Mouse (Mus musculus): ENCODE measurements around the gene Syne2. TPM values are rescaled to one million over a fixed set of nuclear protein-coding genes. Genes with fewer than 3 reads are reported as not detected.

The Syne2 gene
- polyA plus RNA-seq, 1 experiment = 0.78 TPM

DNA sequence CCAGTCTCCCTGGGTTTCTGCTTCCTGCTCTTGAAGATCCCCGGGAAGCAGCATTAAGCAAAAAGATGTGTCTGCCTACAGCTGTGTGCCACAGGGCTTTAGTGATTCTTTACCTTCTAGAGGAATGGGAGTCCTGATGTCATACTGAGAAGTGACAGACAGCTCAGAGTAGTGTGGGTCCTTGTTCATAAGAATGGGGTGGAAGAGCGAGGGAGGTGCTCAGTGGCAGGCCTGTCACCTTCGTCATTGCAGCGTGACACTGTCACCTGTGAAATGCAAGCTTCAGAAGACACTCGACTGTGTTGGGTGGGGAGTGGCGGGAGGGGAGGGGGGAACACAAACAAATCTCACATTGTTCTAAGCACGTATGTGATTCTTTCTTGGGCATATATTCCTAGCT is 23.2 kb downstream of the Syne2 start:
- no peak for TF ChIP-seq FLI1 (IDR thresholded peaks at IDR 0.05; ENCODE audit: low read length)
- TF ChIP-seq GATA1 (IDR thresholded peaks at IDR 0.05; ENCODE audit: borderline replicate concordance, low read length) = no peak
- Histone ChIP-seq H3K4me3 (replicated peaks) (no peak overlapping the region), H3K36me3 (replicated peaks; ENCODE audit: low read length) (no peaks in the 10 kb centered on the region), H3K9me3 (no peaks in the 10 kb centered on the region), H3K4me1 (peaks cover 8% of the 10 kb centered on the region; the same call in 1 of the 2 replicates), H3K27me3 (replicated peaks) (peaks cover 50% of the 10 kb centered on the region)

DNA sequence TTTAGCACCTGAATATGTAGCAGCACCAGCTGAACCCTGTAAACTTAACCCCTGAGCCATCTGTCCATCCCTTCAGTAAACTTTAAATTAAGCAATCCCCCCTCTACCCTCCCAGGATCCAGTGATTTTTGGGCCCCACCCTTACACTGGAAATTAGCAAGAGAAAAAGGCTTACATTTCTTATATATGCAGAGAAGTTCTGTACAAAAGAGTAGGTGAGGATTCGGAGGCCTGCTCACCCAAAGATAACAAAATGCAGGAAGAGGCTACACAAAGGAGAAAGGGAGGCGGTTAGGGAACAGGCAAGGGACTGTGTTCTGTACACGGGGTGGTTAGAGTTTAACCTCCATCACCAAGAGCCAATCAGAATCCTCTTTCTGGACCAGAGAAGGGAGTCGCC is 26.4 kb downstream of the Syne2 start:
- TF ChIP-seq FLI1 (IDR thresholded peaks at IDR 0.05; ENCODE audit: low read length) (no peak), GATA1 (IDR thresholded peaks at IDR 0.05; ENCODE audit: borderline replicate concordance, low read length) (no peak)
- no peaks in the 10 kb centered on the region for H3K4me1 ChIP-seq
- peaks cover 45% of the 10 kb centered on the region for H3K27me3 ChIP-seq (replicated peaks)

DNA sequence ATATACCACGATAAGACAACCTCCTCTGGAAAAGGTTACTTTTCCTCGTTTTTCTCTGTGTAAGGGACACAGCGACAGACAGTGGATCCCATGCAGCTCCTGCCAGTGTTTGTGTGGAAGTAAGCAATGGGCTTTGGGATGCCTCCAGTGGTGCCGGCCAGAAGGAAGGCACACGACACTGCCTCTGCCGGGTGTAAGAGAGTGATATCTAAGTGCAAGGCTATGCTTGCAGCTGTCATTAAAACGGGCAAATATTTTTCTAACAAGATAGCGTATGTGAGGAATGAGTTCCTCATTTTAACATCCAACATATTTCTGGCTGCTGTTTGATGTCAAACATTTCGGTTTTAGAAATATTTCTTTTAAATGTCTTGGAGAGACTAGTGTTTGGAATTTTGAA is 27.1 kb downstream of the Syne2 start:
- peaks cover under 1% of the 10 kb centered on the region; the same call in 1 of the 2 replicates for H3K4me1 ChIP-seq
- H3K9me3 ChIP-seq = no peaks in the 10 kb centered on the region

More for the DNA sequence above, 26.4 kb downstream of the Syne2 start:
- Histone ChIP-seq H3K9me3 (no peaks in the 10 kb centered on the region), H3K4me3 (replicated peaks) (no peak overlapping the region), H3K36me3 (replicated peaks; ENCODE audit: low read length) (no peaks in the 10 kb centered on the region)

DNA sequence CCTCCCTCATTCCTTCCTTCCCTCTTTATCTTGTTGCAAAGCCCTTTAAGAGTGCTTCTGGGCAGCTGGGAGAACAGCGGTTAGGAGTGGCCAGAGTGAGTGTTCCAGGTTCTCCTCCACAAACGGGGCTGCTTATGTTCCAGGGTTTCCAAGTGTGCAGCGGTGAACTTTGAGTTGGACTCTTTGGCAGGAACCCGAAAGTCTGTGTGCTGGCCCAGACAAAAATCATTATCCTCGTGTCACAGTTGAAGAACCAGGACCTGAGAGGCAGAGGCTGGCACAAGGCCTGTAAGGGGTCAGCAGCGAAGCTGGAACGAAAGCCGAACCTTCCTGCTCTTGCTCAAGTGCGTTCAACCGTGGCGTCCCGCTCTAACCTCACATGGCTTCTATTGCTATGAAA is 28.6 kb downstream of the Syne2 start:
- no peak overlapping the region for H3K4me3 ChIP-seq (replicated peaks)
- no peak for TF ChIP-seq FLI1 (IDR thresholded peaks at IDR 0.05; ENCODE audit: low read length)
- no peak for TF ChIP-seq GATA1 (IDR thresholded peaks at IDR 0.05; ENCODE audit: borderline replicate concordance, low read length)
- H3K4me1 ChIP-seq = peaks cover 3% of the 10 kb centered on the region; the same call in 1 of the 2 replicates
- no peaks in the 10 kb centered on the region for H3K9me3 ChIP-seq
- no peaks in the 10 kb centered on the region for H3K36me3 ChIP-seq (replicated peaks; ENCODE audit: low read length)
- peaks cover 30% of the 10 kb centered on the region for H3K27me3 ChIP-seq (replicated peaks)

More for the DNA sequence above, 27.1 kb downstream of the Syne2 start:
- TF ChIP-seq FLI1 (IDR thresholded peaks at IDR 0.05; ENCODE audit: low read length) (no peak), GATA1 (IDR thresholded peaks at IDR 0.05; ENCODE audit: borderline replicate concordance, low read length) (no peak)
- Histone ChIP-seq H3K27me3 (replicated peaks) (peaks cover 40% of the 10 kb centered on the region), H3K4me3 (replicated peaks) (no peak overlapping the region), H3K36me3 (replicated peaks; ENCODE audit: low read length) (no peaks in the 10 kb centered on the region)

GRCm38 (mm10) chr12:75850205-75850604 is 32.3 kb downstream of the Syne2 start:
- Histone ChIP-seq H3K27me3 (replicated peaks) (peaks cover 32% of the 10 kb centered on the region), H3K36me3 (replicated peaks; ENCODE audit: low read length) (no peaks in the 10 kb centered on the region), H3K9me3 (no peaks in the 10 kb centered on the region), H3K4me3 (replicated peaks) (no peak overlapping the region), H3K4me1 (peaks cover 14% of the 10 kb centered on the region)
- TF ChIP-seq GATA1 (IDR thresholded peaks at IDR 0.05; ENCODE audit: borderline replicate concordance, low read length) = no peak
- no peak for TF ChIP-seq FLI1 (IDR thresholded peaks at IDR 0.05; ENCODE audit: low read length)

GRCm38 (mm10) chr12:75851481-75851880 is 33.5 kb downstream of the Syne2 start:
- Histone ChIP-seq H3K4me1 (peaks cover 20% of the 10 kb centered on the region), H3K27me3 (replicated peaks) (peaks cover 35% of the 10 kb centered on the region), H3K36me3 (replicated peaks; ENCODE audit: low read length) (no peaks in the 10 kb centered on the region), H3K4me3 (replicated peaks) (no peak overlapping the region), H3K9me3 (no peaks in the 10 kb centered on the region)
- no peak for TF ChIP-seq FLI1 (IDR thresholded peaks at IDR 0.05; ENCODE audit: low read length)
- no peak for TF ChIP-seq GATA1 (IDR thresholded peaks at IDR 0.05; ENCODE audit: borderline replicate concordance, low read length)

GRCm38 (mm10) chr12:75852384-75852783 is 34.5 kb downstream of the Syne2 start:
- Histone ChIP-seq H3K27me3 (replicated peaks) (peaks cover 36% of the 10 kb centered on the region), H3K36me3 (replicated peaks; ENCODE audit: low read length) (no peaks in the 10 kb centered on the region), H3K9me3 (no peaks in the 10 kb centered on the region), H3K4me3 (replicated peaks) (no peak overlapping the region), H3K4me1 (peaks cover 20% of the 10 kb centered on the region)
- TF ChIP-seq GATA1 (IDR thresholded peaks at IDR 0.05; ENCODE audit: borderline replicate concordance, low read length) (no peak), FLI1 (IDR thresholded peaks at IDR 0.05; ENCODE audit: low read length) (no peak)

DNA sequence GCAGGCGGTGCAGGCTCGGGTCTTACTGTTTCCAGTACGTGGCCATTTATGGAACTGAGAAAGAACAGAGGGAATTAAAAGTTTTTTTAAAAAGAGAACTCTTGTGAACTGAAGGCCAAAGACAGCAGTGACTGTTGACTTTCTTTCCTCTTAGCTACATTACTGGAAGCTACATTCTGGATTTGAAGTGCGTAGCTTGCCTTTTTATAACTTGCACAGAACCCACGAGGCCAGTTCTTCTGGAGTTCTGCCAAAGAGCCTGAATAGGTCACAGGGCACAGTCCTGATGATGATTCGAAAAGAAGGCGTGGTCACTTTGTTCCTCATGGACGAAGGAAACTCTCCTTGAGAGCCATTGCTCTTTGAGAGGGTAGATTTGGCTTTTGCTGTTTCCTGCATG is 35.6 kb downstream of the Syne2 start:
- Histone ChIP-seq H3K36me3 (replicated peaks; ENCODE audit: low read length) (no peaks in the 10 kb centered on the region), H3K27me3 (replicated peaks) (peaks cover 29% of the 10 kb centered on the region), H3K4me1 (peaks cover 20% of the 10 kb centered on the region), H3K4me3 (replicated peaks) (peak overlapping the region; percentile 34), H3K9me3 (no peaks in the 10 kb centered on the region)
- TF ChIP-seq GATA1 (IDR thresholded peaks at IDR 0.05; ENCODE audit: borderline replicate concordance, low read length) = no peak
- no peak for TF ChIP-seq FLI1 (IDR thresholded peaks at IDR 0.05; ENCODE audit: low read length)

- TF ChIP-seq GATA1 (IDR thresholded peaks at IDR 0.05; ENCODE audit: borderline replicate concordance, low read length) (no peak), FLI1 (IDR thresholded peaks at IDR 0.05; ENCODE audit: low read length) (no peak)
- Histone ChIP-seq H3K36me3 (replicated peaks; ENCODE audit: low read length) (no peaks in the 10 kb centered on the region), H3K27me3 (replicated peaks) (peaks cover 27% of the 10 kb centered on the region), H3K9me3 (no peaks in the 10 kb centered on the region), H3K4me1 (peaks cover 20% of the 10 kb centered on the region), H3K4me3 (replicated peaks) (peak overlapping the region; percentile 14)
Observed at GRCm38 (mm10) chr12:75855051-75855453, 37.1 kb downstream of the Syne2 start.

DNA sequence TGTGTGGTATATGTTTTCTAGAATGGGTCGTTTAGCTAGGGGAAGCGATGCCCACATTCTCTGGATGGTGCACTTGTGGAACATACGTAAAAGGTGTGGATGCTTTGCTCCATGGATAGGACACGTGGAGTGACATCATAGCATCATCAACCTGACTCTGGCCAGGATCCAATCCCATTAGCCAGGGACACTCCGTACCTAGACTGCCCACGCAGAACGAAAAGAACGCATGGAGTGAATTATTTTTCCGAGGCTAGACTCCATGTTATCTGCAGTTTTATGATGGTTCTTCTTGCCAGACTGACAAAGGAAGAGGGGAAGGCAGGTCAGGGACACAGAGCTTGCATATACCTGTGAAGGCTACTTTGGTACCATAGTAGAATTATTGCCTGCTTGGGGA is 37.7 kb downstream of the Syne2 start:
- no peaks in the 10 kb centered on the region for H3K36me3 ChIP-seq (replicated peaks; ENCODE audit: low read length)
- TF ChIP-seq FLI1 (IDR thresholded peaks at IDR 0.05; ENCODE audit: low read length) = no peak
- no peak for TF ChIP-seq GATA1 (IDR thresholded peaks at IDR 0.05; ENCODE audit: borderline replicate concordance, low read length)
- H3K9me3 ChIP-seq = no peaks in the 10 kb centered on the region
- peaks cover 25% of the 10 kb centered on the region for H3K27me3 ChIP-seq (replicated peaks)
- peaks cover 17% of the 10 kb centered on the region for H3K4me1 ChIP-seq
- peak overlapping the region; percentile 60 for H3K4me3 ChIP-seq (replicated peaks)

Data from megakaryocyte, embryonic 14.5 days (primary cell).